In the genomic region with DNA sequence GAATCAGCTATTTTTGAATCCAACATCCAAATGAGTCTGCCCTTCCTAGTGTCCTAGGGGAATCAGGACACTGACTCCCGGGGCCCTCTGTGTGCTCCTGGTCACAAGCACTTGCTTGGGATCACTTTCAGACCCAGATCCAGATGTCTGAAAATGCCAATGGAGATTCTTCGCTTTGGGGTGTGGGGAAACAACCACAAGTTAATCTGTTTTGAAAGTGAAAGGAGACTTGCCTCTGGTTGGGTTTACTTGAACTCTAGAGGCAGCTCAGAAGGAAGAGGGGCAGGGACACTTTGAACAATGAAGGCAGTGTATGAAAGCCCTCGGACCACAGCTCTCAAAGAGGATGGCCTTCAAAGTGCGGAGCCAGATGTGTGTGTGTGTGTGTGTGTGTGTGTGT, we compare ENCODE assay signal across 18 mouse cellular contexts. TPM values are rescaled to one million over a fixed set of nuclear protein-coding genes. Genes with fewer than 3 reads are reported as not detected.
DNase-seq lines count a peak whose midpoint lies in the region; ATAC-seq lines count a peak whose summit lies in the region.
"Had no signal": no experiment of that assay in that cellular context is flagged by ENCODE, and none has a peak within 500 bp of the region (broad histone marks: within the 10 kb centered on the region; RNA-seq: fewer than 3 reads in every experiment).

No protein-coding gene starts in this region.

- peak; percentile 47 for DNase-seq in CD4-positive helper T cell, adult 2 months (ENCODE audit: low read depth, low spot score)
- no peak for DNase-seq in lung, postnatal 36 days
- no peak for DNase-seq in left cerebral cortex, postnatal 10 days (ENCODE audit: extremely low spot score in 1 of 2, low spot score in 2 of 2)
- no peak for DNase-seq in testis, postnatal 10 days (ENCODE audit: low spot score)
- DNase-seq: adrenal gland, postnatal 25 days; cerebellum, adult 9-10 months; forebrain, postnatal 0 days; gastrocnemius, postnatal 14 days; heart, adult 18-20 months; heart, postnatal 14 days; kidney, adult 18-20 months; lung, adult 2 months; thymus, postnatal 4 days had no signal

- intact Hi-C loops in left cerebral cortex, postnatal 10 days (cut with DNase I): loop anchor here (10.0 kb wide), 1 partner anchor 460 kb away; no protein-coding TSS in a partner anchor

- peak; percentile 75 for ATAC-seq in CD4-positive, CD25-positive, alpha-beta regulatory T cell, adult 4 months
- ATAC-seq in common myeloid progenitor, adult 5-6 weeks (replicated peaks; ENCODE audit: low read depth, poor library complexity, severe bottlenecking): peak; percentile 30
- ATAC-seq in megakaryocyte progenitor cell, adult 5-6 weeks (replicated peaks; ENCODE audit: poor library complexity): peak; percentile 9
- ATAC-seq: forebrain, postnatal 0 days; midbrain, embryonic 16.5 days had no signal

RNA-seq across cellular contexts. Expression of gene Cmtm7, which starts 12.8 kb away (rescaled TPM):
- 10 to 100 TPM; 78.3 to 83.4 TPM for polyA plus RNA-seq in CD4-positive, CD25-positive, alpha-beta regulatory T cell, adult 4 months (2017; shearing (Covaris generic))
- total RNA-seq in common myeloid progenitor, adult 5-6 weeks (2017): 433 and 511 TPM in 2 replicates
- total RNA-seq in megakaryocyte progenitor cell, adult 5-6 weeks (2015): 499 and 542 TPM in 2 replicates
- total RNA-seq in megakaryocyte progenitor cell, adult 5-6 weeks (2017): 712 and 803 TPM in 2 replicates
- total RNA-seq in left cerebral cortex, postnatal 10 days (2021): 1 to 10 TPM; 4.1 to 5.3 TPM

RNA-seq across cellular contexts. Expression of gene Cmtm8, which starts 49.5 kb away (rescaled TPM):
- not detected for polyA plus RNA-seq in CD4-positive, CD25-positive, alpha-beta regulatory T cell, adult 4 months (2017; shearing (Covaris generic))
- total RNA-seq in common myeloid progenitor, adult 5-6 weeks (2017): 3.1 TPM in 1 of 2 replicates, not detected in the other
- 1.0 and 2.8 TPM in 2 replicates for total RNA-seq in megakaryocyte progenitor cell, adult 5-6 weeks (2015)
- total RNA-seq in megakaryocyte progenitor cell, adult 5-6 weeks (2017): 0.79 and 2.0 TPM in 2 replicates
- total RNA-seq in left cerebral cortex, postnatal 10 days (2021): 1 to 10 TPM; 2.1 to 2.5 TPM
- polyA plus RNA-seq: myocyte had no signal

Comparison
In these comparisons a context has a peak if more than half of its experiments do, and no peak if none do; other contexts are left out.
1. ATAC-seq: peak in every context shown above with its lines; median percentile 75 in CD4-positive, CD25-positive, alpha-beta regulatory T cell, adult 4 months; 30 in common myeloid progenitor, adult 5-6 weeks; 9 in megakaryocyte progenitor cell, adult 5-6 weeks.
2. RNA of gene Cmtm7, which starts 12.8 kb away (total RNA-seq): 499 to 803 TPM in megakaryocyte progenitor cell, adult 5-6 weeks and 433 to 511 TPM in common myeloid progenitor, adult 5-6 weeks; 4.1 to 5.3 TPM in left cerebral cortex, postnatal 10 days; every median in the first group is over 10 times any median in the second.